Mouse (Mus musculus) adrenal gland, postnatal 36 days (tissue): ENCODE results near the gene Hoxb6. TPM values are rescaled to one million over a fixed set of nuclear protein-coding genes. Genes with fewer than 3 reads are reported as not detected.

Experiments used
- DNase-seq, 2 experiments: peaks; one replicate each; pipeline ENCODE4 v3.0.0; 2021; ENCODE audit warnings: mixed read lengths in 1 of 2
- total RNA-seq, 2 experiments: library from RNA; stranded (reverse); gene quantifications; 2 replicates each; pipeline ENCODE4 v1.2.3; 2021

Gene Hoxb6
- total RNA-seq, 2 experiments from 2014 or later = 43.9 to 62.2 TPM

GRCm38 (mm10) chr11:96333241-96334001 lies 41.1 kb downstream of the Hoxb6 start:
- no peak for DNase-seq

GRCm38 (mm10) chr11:96334002-96334364 lies 41.7 kb downstream of the Hoxb6 start:
- DNase-seq = no peak

DNA sequence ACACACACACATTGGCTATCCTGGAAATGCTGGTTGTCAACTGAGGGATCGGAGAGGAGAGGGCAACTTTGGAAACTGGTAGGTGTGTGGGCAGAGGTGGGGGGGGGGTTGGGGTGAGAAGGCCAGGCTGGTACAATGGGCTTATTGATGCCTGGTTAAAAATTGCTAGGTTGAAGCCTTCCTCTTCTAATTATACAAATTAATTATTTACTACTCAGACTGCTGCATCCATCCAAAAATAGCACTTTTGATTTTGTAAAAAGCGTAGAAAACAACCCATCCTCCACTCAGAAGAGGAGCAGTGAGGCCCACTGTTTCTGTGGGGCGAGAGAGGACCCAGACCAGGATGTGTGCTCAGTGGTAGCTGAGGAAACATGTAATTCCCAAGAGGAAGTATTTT lies 42.7 kb downstream of the Hoxb6 start:
- no peak for DNase-seq

- peak; percentile 39 to 42 for DNase-seq
Observed at GRCm38 (mm10) chr11:96336597-96336996, 44.3 kb downstream of the Hoxb6 start.

- peak; percentile 18 to 30 for DNase-seq
Observed at GRCm38 (mm10) chr11:96337026-96337425, 44.8 kb downstream of the Hoxb6 start.

DNA sequence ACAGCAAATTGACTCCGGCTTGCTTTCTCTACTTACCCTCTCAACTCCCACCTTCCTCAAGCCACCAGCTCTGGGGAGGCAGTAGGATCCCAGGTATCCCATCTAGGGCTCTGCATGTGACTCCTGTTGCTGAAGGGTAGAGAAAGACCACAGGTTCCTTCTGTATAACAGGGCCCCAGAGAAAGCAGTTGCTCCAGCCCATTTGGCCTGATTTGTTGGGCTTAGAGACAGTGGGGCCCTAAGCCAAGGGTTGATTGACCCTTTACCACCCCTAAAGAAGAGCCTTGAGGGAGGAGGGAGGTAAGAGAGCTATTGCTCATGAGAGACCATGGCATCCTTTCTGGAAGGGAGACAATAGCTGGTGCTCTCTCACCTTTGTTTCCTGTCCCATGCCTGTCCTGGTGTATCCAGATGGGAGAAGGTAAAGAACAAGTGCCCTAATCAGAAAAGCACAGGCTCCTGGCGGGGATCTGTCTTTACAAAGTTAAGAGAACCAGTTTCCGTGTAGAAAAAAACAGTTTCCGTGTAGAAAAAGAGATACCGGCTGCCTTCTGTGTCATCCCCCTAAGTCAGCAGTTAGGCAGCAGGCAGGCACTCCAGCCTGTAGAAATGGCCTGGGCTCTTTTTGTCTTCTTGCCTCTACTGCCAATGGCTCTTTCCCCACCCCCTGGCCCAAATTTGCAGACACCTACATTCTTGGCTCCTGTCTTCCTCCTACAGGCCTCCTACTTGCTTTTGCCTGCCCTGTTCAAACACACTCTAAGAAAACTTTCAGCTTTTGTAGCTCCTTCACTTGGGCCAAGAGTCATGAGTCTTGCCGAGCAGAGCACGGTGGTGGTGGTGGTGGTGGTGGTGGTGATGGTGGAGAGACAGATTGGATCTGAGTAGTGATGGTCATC lies 46.9 kb downstream of the Hoxb6 start:
- DNase-seq = peak in 1 of 2 experiments; percentile 22

DNA sequence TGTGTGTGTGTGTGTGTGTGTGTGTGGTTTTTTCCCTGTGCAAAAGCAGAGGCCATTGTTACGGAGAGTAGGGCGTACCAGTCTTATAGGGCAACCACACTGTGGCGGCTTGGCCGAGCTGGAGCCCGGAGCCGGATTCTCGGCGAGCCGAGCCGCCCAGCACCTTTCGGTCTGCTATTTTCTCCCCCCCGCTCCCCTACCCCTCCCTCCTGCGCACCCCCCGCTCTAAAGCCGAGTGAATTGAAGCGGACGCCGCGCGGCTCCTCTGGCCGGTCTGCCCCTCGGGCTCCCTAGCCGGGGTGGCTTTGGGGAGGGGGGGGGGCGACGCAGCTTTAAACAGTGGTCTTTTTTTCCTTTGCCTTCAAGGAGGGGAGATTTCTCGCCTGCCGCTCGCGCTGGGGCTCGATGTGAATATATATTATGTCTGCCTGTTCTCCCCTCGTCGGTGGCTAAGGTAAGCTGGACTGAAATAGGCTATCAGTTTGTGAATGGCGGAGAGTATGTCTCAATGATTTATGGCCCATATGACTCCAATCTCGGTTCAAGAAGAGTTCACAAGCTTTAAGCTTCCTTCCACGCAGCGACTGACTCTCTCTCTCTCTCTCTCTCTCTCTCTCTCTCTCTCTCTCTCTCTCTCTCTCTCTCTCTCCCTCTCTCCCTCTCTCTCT lies 48.6 kb downstream of the Hoxb6 start:
- peak in 1 of 2 experiments; percentile 73 for DNase-seq

DNA sequence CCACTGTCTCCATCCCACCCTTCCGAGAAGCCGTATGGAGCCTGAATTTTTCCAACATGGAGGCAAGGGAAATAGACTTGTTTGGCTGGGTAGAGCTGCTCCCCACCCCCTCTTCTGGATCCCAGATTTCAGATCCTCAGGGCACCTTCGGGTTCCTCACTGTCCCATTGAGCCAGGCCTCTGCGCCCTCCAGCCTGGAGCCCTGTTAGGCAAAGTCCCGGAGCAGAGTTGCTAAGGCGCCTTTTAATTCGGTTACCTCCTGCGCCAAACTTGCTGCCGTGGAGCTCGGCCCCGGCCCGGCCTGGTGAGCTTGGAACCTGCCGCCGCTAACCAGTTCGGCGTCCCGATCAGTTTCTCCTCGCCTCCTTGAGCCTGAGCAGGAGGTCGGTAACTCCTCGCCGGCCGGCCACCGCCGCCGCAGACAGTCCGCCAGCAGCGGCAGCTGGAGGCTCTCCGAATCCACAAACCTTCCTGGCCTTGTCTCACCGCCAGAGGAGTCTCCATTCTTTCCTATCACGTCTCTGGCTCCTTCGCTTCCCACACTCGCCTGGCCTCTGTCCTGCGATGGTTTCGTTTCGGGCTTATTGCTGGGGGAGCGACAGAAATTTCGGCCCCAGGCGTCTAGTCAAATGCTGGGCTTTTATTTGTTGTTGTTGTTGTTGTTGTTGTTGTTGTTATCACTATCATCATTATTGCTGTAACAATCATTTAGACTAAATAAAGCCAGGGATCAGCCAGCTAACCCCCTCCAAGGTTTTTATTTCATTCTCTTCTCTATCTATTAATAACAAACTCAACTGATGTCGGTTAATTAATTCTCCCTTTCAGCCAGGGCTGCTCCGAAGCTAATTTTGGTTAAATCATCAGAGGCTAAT lies 49.7 kb downstream of the Hoxb6 start:
- peak; percentile 57 to 64 for DNase-seq

DNA sequence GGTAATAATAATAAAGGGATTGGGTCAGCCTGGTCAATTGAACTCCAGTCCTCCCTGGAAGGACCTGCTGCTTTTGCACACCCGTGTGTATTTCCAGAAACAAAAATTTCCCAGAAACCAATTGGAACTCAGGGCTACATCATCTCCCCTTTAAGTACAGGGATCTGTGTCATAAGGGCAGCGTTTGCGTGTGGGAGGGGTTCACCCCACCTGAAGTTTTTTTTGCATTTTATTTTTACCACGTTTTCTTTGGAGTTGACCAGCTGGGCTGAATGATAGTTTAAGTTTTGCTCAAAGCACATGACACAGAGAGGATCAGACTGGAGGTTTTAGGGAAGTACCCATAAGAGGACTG lies 50.3 kb downstream of the Hoxb6 start:
- DNase-seq = peak; percentile 2 to 17

DNA sequence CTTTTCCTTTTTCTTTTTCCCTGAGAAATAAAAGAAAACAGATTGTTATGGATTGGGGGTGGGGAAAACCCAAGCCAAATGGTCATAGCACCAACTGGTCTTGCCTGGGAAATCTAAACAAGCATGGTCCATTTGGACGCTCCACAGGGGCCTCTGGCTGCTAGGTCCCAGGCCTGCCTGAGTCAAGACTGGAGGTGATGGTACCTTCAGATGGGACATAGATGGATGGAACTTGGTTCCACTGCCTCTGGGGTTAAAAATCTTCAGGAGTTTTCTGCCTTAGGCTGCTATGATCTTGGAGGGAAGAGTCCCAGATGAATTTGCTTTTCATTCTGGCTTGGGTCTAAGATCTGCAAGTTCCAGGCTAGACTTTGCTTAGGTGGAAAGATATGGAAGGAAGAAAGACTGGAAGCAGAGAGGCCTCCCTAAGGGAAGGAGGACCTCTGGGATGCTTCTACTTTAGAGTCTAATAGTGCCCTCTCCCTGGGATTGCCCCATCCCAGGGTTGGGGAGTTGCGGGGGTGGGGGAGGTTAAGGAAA lies 51.0 kb downstream of the Hoxb6 start:
- DNase-seq = peak; percentile 22 to 28

DNA sequence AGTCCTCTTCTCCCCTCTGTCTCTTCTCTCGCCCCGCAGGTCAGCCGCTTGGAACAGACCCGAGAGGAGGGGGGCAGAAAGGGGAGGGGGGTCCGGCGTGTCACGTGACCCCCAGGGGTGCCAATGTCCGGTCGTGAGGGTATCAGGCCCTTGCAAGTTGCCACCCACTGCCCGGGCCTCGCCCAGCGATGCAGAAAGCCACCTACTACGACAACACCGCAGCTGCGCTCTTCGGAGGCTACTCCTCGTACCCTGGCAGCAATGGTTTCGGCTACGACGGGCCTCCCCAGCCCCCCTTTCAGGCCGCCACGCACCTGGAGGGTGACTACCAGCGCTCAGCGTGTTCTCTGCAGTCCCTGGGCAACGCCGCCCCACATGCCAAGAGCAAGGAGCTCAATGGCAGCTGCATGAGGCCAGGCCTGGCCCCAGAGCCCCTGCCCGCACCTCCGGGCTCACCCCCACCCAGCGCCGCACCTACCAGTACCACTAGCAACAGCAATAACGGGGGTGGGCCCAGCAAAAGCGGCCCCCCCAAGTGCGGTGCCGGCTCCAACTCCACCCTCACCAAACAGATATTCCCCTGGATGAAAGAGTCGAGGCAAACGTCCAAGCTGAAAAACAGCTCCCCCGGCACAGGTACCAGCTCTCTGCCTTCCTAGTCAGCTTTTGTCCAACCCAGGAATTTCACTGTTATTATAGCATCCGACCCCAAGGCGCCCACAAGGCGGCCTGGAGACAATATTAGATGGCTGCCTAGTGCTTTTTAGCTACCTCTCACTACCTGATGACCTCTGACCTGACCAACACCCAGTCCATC lies 52.0 kb downstream of the Hoxb6 start:
- DNase-seq = peak; percentile 51 to 65

GRCm38 (mm10) chr11:96344878-96345159 lies 52.5 kb downstream of the Hoxb6 start:
- DNase-seq = peak; percentile 42 to 43

GRCm38 (mm10) chr11:96345220-96345892 lies 53.1 kb downstream of the Hoxb6 start:
- DNase-seq = peak; percentile 47 to 51

DNA sequence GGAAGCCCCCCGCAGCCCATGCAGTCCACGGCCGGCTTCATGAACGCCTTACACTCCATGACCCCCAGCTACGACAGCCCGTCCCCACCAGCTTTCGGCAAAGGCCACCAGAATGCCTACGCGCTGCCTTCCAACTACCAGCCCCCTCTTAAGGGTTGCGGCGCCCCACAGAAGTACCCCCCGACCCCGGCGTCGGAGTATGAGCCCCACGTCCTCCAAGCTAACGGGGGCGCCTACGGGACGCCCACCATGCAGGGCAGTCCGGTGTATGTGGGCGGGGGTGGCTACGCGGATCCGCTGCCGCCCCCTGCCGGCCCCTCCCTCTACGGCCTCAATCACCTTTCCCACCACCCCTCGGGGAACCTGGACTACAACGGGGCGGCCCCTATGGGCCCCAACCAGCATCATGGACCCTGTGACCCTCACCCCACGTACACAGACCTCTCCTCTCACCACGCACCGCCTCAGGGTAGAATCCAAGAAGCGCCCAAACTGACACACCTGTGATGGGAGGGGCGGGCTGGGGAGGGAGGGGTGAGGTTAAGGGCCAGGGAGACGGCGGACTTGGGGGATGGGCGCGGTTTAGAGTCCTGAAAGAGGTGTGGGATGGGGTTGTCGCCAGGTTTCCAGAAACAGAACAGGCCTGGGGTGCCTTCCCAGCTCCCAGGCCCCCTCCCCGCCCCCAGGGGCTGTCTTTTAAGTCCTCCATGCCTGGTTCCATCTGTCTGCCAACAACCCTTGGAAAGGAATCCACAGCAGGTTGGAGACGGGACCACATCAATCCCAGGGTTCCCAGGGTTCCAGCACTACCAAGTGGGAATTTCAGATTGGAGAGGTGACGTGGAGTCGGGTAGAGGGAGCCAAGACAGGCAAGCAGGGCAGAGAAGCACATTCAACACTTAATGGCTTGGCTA lies 53.9 kb downstream of the Hoxb6 start:
- peak; percentile 33 to 52 for DNase-seq

- no peak for DNase-seq
Observed at GRCm38 (mm10) chr11:96346916-96347520, 54.7 kb downstream of the Hoxb6 start.

GRCm38 (mm10) chr11:96347717-96348116 lies 55.4 kb downstream of the Hoxb6 start:
- DNase-seq = peak in 1 of 2 experiments; percentile 12

GRCm38 (mm10) chr11:96348141-96348928 lies 56.1 kb downstream of the Hoxb6 start:
- DNase-seq = peak; percentile 68 to 73

DNA sequence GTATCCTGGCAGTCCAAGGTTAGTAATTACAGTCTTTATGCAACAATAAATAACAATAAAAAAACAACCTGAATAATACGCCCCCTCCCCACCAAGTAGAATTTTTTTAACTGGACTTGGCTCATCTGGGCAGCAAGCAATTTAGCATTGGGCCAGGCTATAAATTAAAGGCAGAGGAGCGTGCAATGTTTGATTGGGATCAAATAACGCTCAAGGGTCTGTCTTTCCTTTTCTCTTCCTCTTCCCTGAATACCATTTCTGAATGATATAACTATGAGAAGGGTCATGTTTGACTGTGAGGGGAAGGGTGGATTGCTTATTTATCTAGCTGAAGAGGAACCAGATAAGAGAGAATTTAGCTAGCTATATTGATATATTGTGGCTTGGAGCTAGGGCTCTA lies 56.7 kb downstream of the Hoxb6 start:
- no peak for DNase-seq
